Mouse (Mus musculus) layer of hippocampus, adult 9-10 months (tissue): ENCODE data around the gene Stk25.
A peak's percentile ranks its signal among the peaks of the same experiment; 100 is the strongest.

Source experiments
- DNase-seq: peaks from one replicate; pipeline ENCODE4 v3.0.0; 2022; ENCODE audit warnings: low spot score

The Stk25 gene

GRCm38 (mm10) chr1:93607090-93608083 is 51.1 kb downstream of the Stk25 start:
- no peak for DNase-seq

DNA sequence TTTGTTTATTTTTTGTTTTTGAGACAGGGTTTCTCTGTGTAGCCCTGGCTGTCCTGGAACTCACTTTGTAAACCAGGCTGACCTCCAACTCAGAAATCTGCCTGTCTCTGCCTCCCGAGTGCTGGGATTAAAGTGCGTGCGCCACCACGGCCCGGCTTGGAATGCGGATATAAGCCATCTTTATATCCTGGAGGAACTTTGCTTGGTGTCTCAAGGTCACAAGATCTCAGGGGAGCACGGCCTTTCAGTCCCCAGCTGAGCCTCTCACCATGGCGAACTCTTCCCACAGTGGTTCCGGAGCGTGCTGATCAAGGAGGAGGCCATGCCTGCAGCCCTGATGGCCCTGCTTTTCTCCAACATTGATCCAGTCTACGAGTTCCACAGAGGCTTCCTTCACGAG is 54.5 kb downstream of the Stk25 start:
- DNase-seq = no peak

DNA sequence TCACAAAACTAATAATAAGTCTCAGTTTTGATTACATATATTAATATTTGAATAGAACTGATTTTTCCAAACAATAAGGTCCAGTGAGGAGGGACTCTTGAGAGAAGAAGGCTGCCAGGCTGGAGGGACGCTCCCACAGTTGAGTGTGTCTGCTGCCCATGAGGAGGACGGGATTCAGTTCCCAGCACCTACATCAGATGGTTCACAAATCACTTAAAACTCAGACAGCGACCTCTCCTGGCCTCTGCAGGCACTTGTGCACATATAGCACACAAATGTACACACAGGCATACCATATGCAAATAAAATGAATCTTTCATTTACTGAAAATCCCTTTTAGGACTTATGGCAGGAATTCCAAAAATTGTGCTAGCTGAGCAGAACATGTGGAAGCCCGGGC is 55.5 kb downstream of the Stk25 start:
- DNase-seq = no peak

DNA sequence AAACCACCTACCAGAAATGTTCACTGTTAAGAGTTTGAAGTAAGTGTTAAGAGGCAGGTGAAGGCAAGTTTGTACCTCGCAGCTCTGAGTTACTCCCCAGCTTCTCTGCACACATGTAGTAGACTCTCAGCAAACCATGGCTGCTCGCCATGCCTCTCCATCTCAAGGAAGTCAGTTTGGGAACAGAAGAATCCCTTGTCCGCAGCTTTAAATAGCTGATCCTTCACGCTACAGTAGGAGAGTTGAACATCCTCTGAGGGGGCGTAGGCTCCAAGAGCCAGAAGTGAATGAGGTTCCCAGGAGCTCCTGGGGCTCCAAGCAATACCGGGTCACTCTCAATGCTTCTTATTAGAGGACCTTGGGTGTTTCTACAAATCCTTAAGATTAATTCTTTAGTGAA is 62.5 kb downstream of the Stk25 start:
- no peak for DNase-seq

GRCm38 (mm10) chr1:93593960-93594359 is 64.5 kb downstream of the Stk25 start:
- no peak for DNase-seq

DNA sequence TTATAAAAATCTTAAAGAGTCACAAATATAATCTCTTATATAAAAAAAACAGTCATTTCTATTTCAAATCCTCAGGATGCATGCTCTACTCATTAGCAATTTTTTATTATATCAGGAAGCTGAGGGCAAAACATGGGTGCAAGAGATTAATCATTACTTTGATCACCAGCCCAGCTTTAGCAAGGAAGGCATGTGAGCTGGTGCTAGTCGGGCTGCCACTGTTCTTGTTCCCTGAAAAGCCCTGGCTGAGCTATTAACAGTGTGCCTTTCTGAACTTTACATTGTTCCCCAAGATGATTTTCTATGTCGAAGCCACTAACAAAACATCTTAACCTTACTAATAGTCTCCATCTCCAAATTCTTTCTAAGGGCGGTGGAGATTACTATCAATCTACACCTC is 70.1 kb downstream of the Stk25 start:
- no peak for DNase-seq

DNA sequence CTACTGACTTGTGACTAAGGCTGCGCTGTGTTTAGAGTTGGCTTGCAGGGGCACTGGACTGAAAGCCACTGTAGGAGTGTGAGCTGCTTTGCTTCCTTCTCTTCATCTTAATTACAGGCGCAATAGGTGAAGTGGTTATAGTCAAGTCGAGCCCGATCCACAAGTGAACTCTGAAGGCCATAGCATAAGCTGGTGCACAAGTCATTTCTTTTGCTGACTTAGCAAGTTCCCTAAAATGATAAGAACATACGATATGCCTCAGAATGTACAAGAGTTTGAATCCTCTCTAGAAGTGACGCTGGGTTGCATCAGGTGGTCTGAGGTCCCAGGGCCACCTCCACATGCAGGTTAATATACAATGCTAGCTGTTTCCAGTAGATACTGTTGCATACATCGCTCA is 76.9 kb downstream of the Stk25 start:
- no peak for DNase-seq

GRCm38 (mm10) chr1:93577861-93578260 is 80.6 kb downstream of the Stk25 start:
- DNase-seq = peak; percentile 29

DNA sequence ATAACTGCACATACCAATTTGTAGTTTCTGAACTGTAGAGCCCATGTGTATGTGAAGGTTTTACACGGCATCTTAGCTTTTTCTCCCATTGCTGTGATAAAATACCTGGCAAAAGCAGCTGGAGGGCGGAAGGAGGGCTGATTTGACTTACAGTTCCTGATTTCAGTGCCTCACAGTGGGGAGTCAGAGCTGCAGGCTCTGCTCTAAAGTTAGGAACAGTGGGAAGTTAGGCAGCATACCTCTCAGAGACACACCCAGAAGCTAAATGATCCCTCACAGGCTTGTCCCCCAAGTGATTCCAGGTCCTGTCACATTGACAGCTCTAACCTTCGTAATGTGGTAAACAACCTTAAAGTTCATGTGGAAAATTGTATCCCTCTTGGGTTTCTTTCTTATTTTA is 81.4 kb downstream of the Stk25 start:
- no peak for DNase-seq
